Mouse (Mus musculus) kidney, postnatal 25 days (tissue): ENCODE measurements at regions not wholly inside any gene's neighbourhood (a gene's known extent, or its start where the extent isn't known, plus 50 kb on each side); places are given as distances from the start of the nearest gene placed in this dataset.

Source experiments
- DNase-seq, 2 experiments: peaks; one replicate each; pipeline ENCODE4 v3.0.0; 2021; ENCODE audit warnings: mixed read lengths in 2 of 2

GRCm38 (mm10) chr1:75839551-75840223 lies 293.6 kb downstream of the Slc4a3 start:
- DNase-seq, result no peak

GRCm38 (mm10) chr1:75842396-75842795 lies 296.3 kb downstream of the Slc4a3 start:
- DNase-seq, result no peak

GRCm38 (mm10) chr1:75843326-75843725 lies 297.3 kb downstream of the Slc4a3 start:
- DNase-seq, result no peak

- no peak for DNase-seq
These were observed 298.1 kb downstream of the Slc4a3 start for GRCm38 (mm10) chr1:75844123-75844522.

GRCm38 (mm10) chr1:75844529-75844928 lies 298.5 kb downstream of the Slc4a3 start:
- no peak for DNase-seq

GRCm38 (mm10) chr1:75844981-75845380 lies 298.9 kb downstream of the Slc4a3 start:
- DNase-seq, result no peak

- no peak for DNase-seq
These were observed 299.9 kb downstream of the Slc4a3 start for GRCm38 (mm10) chr1:75845771-75846535.

- DNase-seq, result no peak
These were observed 301.6 kb downstream of the Slc4a3 start for GRCm38 (mm10) chr1:75847681-75848080.

- no peak for DNase-seq
These were observed 302.4 kb downstream of the Slc4a3 start for GRCm38 (mm10) chr1:75848436-75848835.

GRCm38 (mm10) chr1:75850131-75850530 lies 304.1 kb downstream of the Slc4a3 start:
- no peak for DNase-seq

GRCm38 (mm10) chr1:75858551-75859255 lies 312.6 kb downstream of the Slc4a3 start:
- DNase-seq, result no peak

GRCm38 (mm10) chr1:75862757-75863156 lies 316.7 kb downstream of the Slc4a3 start:
- DNase-seq, result no peak

GRCm38 (mm10) chr1:75866556-75866955 lies 320.5 kb downstream of the Slc4a3 start:
- DNase-seq, result no peak

- no peak for DNase-seq
These were observed 323.3 kb downstream of the Slc4a3 start for GRCm38 (mm10) chr1:75869414-75869813.

- no peak for DNase-seq
These were observed 323.8 kb downstream of the Slc4a3 start for GRCm38 (mm10) chr1:75869846-75870245.

GRCm38 (mm10) chr1:75873911-75874310 lies 327.8 kb downstream of the Slc4a3 start:
- DNase-seq, result no peak

GRCm38 (mm10) chr1:75877209-75877608 lies 331.1 kb downstream of the Slc4a3 start:
- DNase-seq, result no peak

GRCm38 (mm10) chr1:75885632-75886031 lies 339.6 kb downstream of the Slc4a3 start:
- no peak for DNase-seq

GRCm38 (mm10) chr1:75888499-75889208 lies 342.6 kb downstream of the Slc4a3 start:
- DNase-seq, result no peak

- no peak for DNase-seq
These were observed 344.0 kb downstream of the Slc4a3 start for GRCm38 (mm10) chr1:75889847-75890591.

GRCm38 (mm10) chr1:75890636-75891276 lies 344.7 kb downstream of the Slc4a3 start:
- no peak for DNase-seq

GRCm38 (mm10) chr1:75895550-75895949 lies 349.5 kb downstream of the Slc4a3 start:
- no peak for DNase-seq
